In genomic region chr17:35001452-35002152, GRCm38 (mm10) we compare ENCODE assay signal across 7 mouse cellular contexts. TPM values are rescaled to one million over a fixed set of nuclear protein-coding genes. Genes with fewer than 3 reads are reported as not detected.
DNase-seq lines count a peak whose midpoint lies in the region; ATAC-seq lines count a peak whose summit lies in the region.

No protein-coding gene starts in this region.

- peak overlapping the region; percentile 82 for H3K4me3 ChIP-seq in kidney, embryonic 15.5 days (replicated peaks)
- H3K4me3 ChIP-seq in embryonic facial prominence, embryonic 12.5 days: peak overlapping the region; percentile 68
- H3K4me3 ChIP-seq in intestine, embryonic 15.5 days (replicated peaks): peak overlapping the region; percentile 80
- H3K4me3 ChIP-seq in stomach, embryonic 16.5 days (replicated peaks; ENCODE audit: low read length): peak overlapping the region; percentile 66

- no peak for DNase-seq in kidney, adult 8-10 months
- peak; percentile 55 for DNase-seq in MN1 (ENCODE audit: low spot score)

- H3K9me3 ChIP-seq in kidney, embryonic 15.5 days (replicated peaks): no peaks in the 10 kb centered on the region
- no peaks in the 10 kb centered on the region for H3K9me3 ChIP-seq in embryonic facial prominence, embryonic 12.5 days
- H3K9me3 ChIP-seq in intestine, embryonic 15.5 days: no peaks in the 10 kb centered on the region
- no peaks in the 10 kb centered on the region for H3K9me3 ChIP-seq in stomach, embryonic 16.5 days (replicated peaks; ENCODE audit: control insufficient read depth, low read length)

- no peak; the same call in 1 of the 2 replicates for ATAC-seq in kidney, embryonic 15.5 days (replicated peaks; ENCODE audit: low FRiP score)
- no peak for ATAC-seq in embryonic facial prominence, embryonic 12.5 days (ENCODE audit: insufficient number of reproducible peaks, insufficient read depth, low FRiP score, low TSS enrichment)
- peak; percentile 29 for ATAC-seq in intestine, embryonic 15.5 days
- ATAC-seq in megakaryocyte, adult 5-6 weeks (ENCODE audit: poor library complexity, severe bottlenecking): peak; percentile 26
- peak; percentile 13; the same call in 1 of the 2 replicates for ATAC-seq in stomach, embryonic 16.5 days (ENCODE audit: insufficient read depth, low FRiP score)

- no peaks in the 10 kb centered on the region for H3K27me3 ChIP-seq in kidney, embryonic 15.5 days
- H3K27me3 ChIP-seq in embryonic facial prominence, embryonic 12.5 days: no peaks in the 10 kb centered on the region
- H3K27me3 ChIP-seq in intestine, embryonic 15.5 days (replicated peaks): no peaks in the 10 kb centered on the region
- no peaks in the 10 kb centered on the region for H3K27me3 ChIP-seq in stomach, embryonic 16.5 days (ENCODE audit: control insufficient read depth, insufficient read depth, low read length)

- H3K4me1 ChIP-seq in kidney, embryonic 15.5 days: peaks cover 48% of the 10 kb centered on the region
- peaks cover 26% of the 10 kb centered on the region for H3K4me1 ChIP-seq in embryonic facial prominence, embryonic 12.5 days
- peaks cover 45% of the 10 kb centered on the region for H3K4me1 ChIP-seq in intestine, embryonic 15.5 days (replicated peaks)
- peaks cover 36% of the 10 kb centered on the region for H3K4me1 ChIP-seq in stomach, embryonic 16.5 days (ENCODE audit: control insufficient read depth, insufficient read depth, low read length)

- H3K9ac ChIP-seq in kidney, embryonic 15.5 days: peak overlapping the region; percentile 95
- H3K9ac ChIP-seq in embryonic facial prominence, embryonic 12.5 days: peak overlapping the region; percentile 92
- H3K9ac ChIP-seq in intestine, embryonic 15.5 days: peak overlapping the region; percentile 98
- peak overlapping the region; percentile 92 for H3K9ac ChIP-seq in stomach, embryonic 16.5 days (ENCODE audit: low read length)

- under 1% methylated on average over 35 of the region's 35 CpGs for WGBS in kidney, embryonic 15.5 days
- WGBS in embryonic facial prominence, embryonic 12.5 days: under 1% methylated on average over 35 of the region's 35 CpGs
- WGBS in intestine, embryonic 15.5 days: under 1% methylated on average over 35 of the region's 35 CpGs
- under 1% methylated on average over 35 of the region's 35 CpGs for WGBS in stomach, embryonic 16.5 days

- peak overlapping the region; percentile 96 for H3K4me2 ChIP-seq in kidney, embryonic 15.5 days
- peak overlapping the region; percentile 93 for H3K4me2 ChIP-seq in embryonic facial prominence, embryonic 12.5 days (replicated peaks)
- H3K4me2 ChIP-seq in intestine, embryonic 15.5 days (replicated peaks): peak overlapping the region; percentile 93
- H3K4me2 ChIP-seq in stomach, embryonic 16.5 days (ENCODE audit: low read depth, low read length): peak overlapping the region; percentile 98

- H3K36me3 ChIP-seq in kidney, embryonic 15.5 days: peaks cover 51% of the 10 kb centered on the region
- peaks cover 35% of the 10 kb centered on the region for H3K36me3 ChIP-seq in embryonic facial prominence, embryonic 12.5 days
- H3K36me3 ChIP-seq in intestine, embryonic 15.5 days: peaks cover 27% of the 10 kb centered on the region
- peaks cover 17% of the 10 kb centered on the region for H3K36me3 ChIP-seq in stomach, embryonic 16.5 days (ENCODE audit: control insufficient read depth, insufficient read depth, low read length)

- H3K27ac ChIP-seq in kidney, embryonic 15.5 days: peak overlapping the region; percentile 99
- H3K27ac ChIP-seq in embryonic facial prominence, embryonic 12.5 days: peak overlapping the region; percentile 99
- peak overlapping the region; percentile 98 for H3K27ac ChIP-seq in intestine, embryonic 15.5 days
- peak overlapping the region; percentile 97 for H3K27ac ChIP-seq in stomach, embryonic 16.5 days (ENCODE audit: low read length)

RNA-seq across cellular contexts. Expression of gene Vars, which starts 0.8 kb away (rescaled TPM):
- polyA plus RNA-seq in kidney, embryonic 15.5 days (2015; fragmentation: Nextera tagmentation; extraction: Ambion mirVana): 128 and 140 TPM in 2 replicates
- polyA plus RNA-seq in embryonic facial prominence, embryonic 12.5 days (2016; fragmentation: Nextera tagmentation; extraction: Ambion mirVana): 150 and 160 TPM in 2 replicates
- polyA plus RNA-seq in intestine, embryonic 15.5 days (2015; fragmentation: Nextera tagmentation; extraction: Ambion mirVana): 117 and 141 TPM in 2 replicates
- 42.2 and 61.8 TPM in 2 replicates for total RNA-seq in megakaryocyte, adult 5-6 weeks (2015)
- 110 and 165 TPM in 2 replicates for total RNA-seq in megakaryocyte, adult 5-6 weeks (2017)
- polyA plus RNA-seq in stomach, embryonic 16.5 days (2015; fragmentation: Nextera tagmentation; extraction: Ambion mirVana): 81.1 and 82.1 TPM in 2 replicates

RNA-seq across cellular contexts. Expression of gene Vwa7, which starts 14.8 kb away (rescaled TPM):
- polyA plus RNA-seq in kidney, embryonic 15.5 days (2015; fragmentation: Nextera tagmentation; extraction: Ambion mirVana): 0.19 and 0.29 TPM in 2 replicates
- 0.20 and 0.25 TPM in 2 replicates for polyA plus RNA-seq in embryonic facial prominence, embryonic 12.5 days (2016; fragmentation: Nextera tagmentation; extraction: Ambion mirVana)
- polyA plus RNA-seq in intestine, embryonic 15.5 days (2015; fragmentation: Nextera tagmentation; extraction: Ambion mirVana): 0.21 and 0.35 TPM in 2 replicates
- total RNA-seq in megakaryocyte, adult 5-6 weeks (2015): 0.07 TPM in 1 of 2 replicates, not detected in the other
- total RNA-seq in megakaryocyte, adult 5-6 weeks (2017): 0.11 TPM in 1 of 2 replicates, not detected in the other
- 0.26 and 0.42 TPM in 2 replicates for polyA plus RNA-seq in stomach, embryonic 16.5 days (2015; fragmentation: Nextera tagmentation; extraction: Ambion mirVana)

RNA-seq across cellular contexts. Expression of gene Lsm2, which starts 19.9 kb away (rescaled TPM):
- 229 and 231 TPM in 2 replicates for polyA plus RNA-seq in kidney, embryonic 15.5 days (2015; fragmentation: Nextera tagmentation; extraction: Ambion mirVana)
- polyA plus RNA-seq in embryonic facial prominence, embryonic 12.5 days (2016; fragmentation: Nextera tagmentation; extraction: Ambion mirVana): 212 and 230 TPM in 2 replicates
- 187 and 190 TPM in 2 replicates for polyA plus RNA-seq in intestine, embryonic 15.5 days (2015; fragmentation: Nextera tagmentation; extraction: Ambion mirVana)
- total RNA-seq in megakaryocyte, adult 5-6 weeks (2015): 85.8 and 141 TPM in 2 replicates
- total RNA-seq in megakaryocyte, adult 5-6 weeks (2017): 13.2 and 31.2 TPM in 2 replicates
- polyA plus RNA-seq in stomach, embryonic 16.5 days (2015; fragmentation: Nextera tagmentation; extraction: Ambion mirVana): 145 and 146 TPM in 2 replicates

RNA-seq across cellular contexts. Expression of gene Sapcd1, which starts 26.2 kb away (rescaled TPM):
- polyA plus RNA-seq in kidney, embryonic 15.5 days (2015; fragmentation: Nextera tagmentation; extraction: Ambion mirVana): 6.2 and 6.8 TPM in 2 replicates
- polyA plus RNA-seq in embryonic facial prominence, embryonic 12.5 days (2016; fragmentation: Nextera tagmentation; extraction: Ambion mirVana): 8.7 and 9.5 TPM in 2 replicates
- 11.4 and 13.5 TPM in 2 replicates for polyA plus RNA-seq in intestine, embryonic 15.5 days (2015; fragmentation: Nextera tagmentation; extraction: Ambion mirVana)
- total RNA-seq in megakaryocyte, adult 5-6 weeks (2015): 1.4 and 1.5 TPM in 2 replicates
- total RNA-seq in megakaryocyte, adult 5-6 weeks (2017): 0.22 TPM in 1 of 2 replicates, not detected in the other
- polyA plus RNA-seq in stomach, embryonic 16.5 days (2015; fragmentation: Nextera tagmentation; extraction: Ambion mirVana): 14.2 and 14.3 TPM in 2 replicates

RNA-seq across cellular contexts. Expression of gene Hspa1l, which starts 29.1 kb away (rescaled TPM):
- polyA plus RNA-seq in kidney, embryonic 15.5 days (2015; fragmentation: Nextera tagmentation; extraction: Ambion mirVana): 0.81 and 1.6 TPM in 2 replicates
- polyA plus RNA-seq in embryonic facial prominence, embryonic 12.5 days (2016; fragmentation: Nextera tagmentation; extraction: Ambion mirVana): 0.84 and 0.99 TPM in 2 replicates
- 0.16 and 0.78 TPM in 2 replicates for polyA plus RNA-seq in intestine, embryonic 15.5 days (2015; fragmentation: Nextera tagmentation; extraction: Ambion mirVana)
- total RNA-seq in megakaryocyte, adult 5-6 weeks (2015): not detected in 2 replicates
- total RNA-seq in megakaryocyte, adult 5-6 weeks (2017): 0.22 TPM in 1 of 2 replicates, not detected in the other
- polyA plus RNA-seq in stomach, embryonic 16.5 days (2015; fragmentation: Nextera tagmentation; extraction: Ambion mirVana): 0.96 and 1.4 TPM in 2 replicates

Comparison
In these comparisons a context has a peak if more than half of its experiments do, and no peak if none do; other contexts are left out.
1. ATAC-seq: peak in intestine, embryonic 15.5 days (single experiment), megakaryocyte, adult 5-6 weeks (single experiment) and stomach, embryonic 16.5 days (single experiment); none in kidney, embryonic 15.5 days (single experiment) and embryonic facial prominence, embryonic 12.5 days (single experiment).
2. Peak in every context shown above with its lines, with median percentiles within 50 percentile points of each other: H3K27ac ChIP-seq, H3K4me2 ChIP-seq, H3K4me3 ChIP-seq and H3K9ac ChIP-seq.